Mouse (Mus musculus) liver, embryonic 14.5 days (tissue): ENCODE measurements around the gene Procr. TPM values are rescaled to one million over a fixed set of nuclear protein-coding genes. Genes with fewer than 3 reads are reported as not detected.

Experiments
- ATAC-seq: fragments of 200-750 bp; cut with Nextera tagmentation; 2 replicates; pipeline ENCODE4 v1.8.0; 2017; ENCODE audit warnings: moderate number of reproducible peaks, mild to moderate bottlenecking, moderate library complexity; ENCODE audit not compliant: insufficient read depth
- DNase-seq, 3 experiments: peaks; one replicate each; pipeline ENCODE4 v3.0.0-alpha.2; 2012 to 2013; ENCODE audit warnings: low read depth in 3 of 3, low spot score in 3 of 3
- H3K27ac ChIP-seq: fragments of 300-500 bp; sonication (generic); 2 replicates; pipeline ENCODE4 v1.5.1; 2014; ENCODE audit warnings: moderate library complexity, mild to moderate bottlenecking, control low read depth, inconsistent platforms
- H3K27me3 ChIP-seq: fragments of 300-500 bp; sonication (generic); 2 replicates; pipeline ENCODE4 v1.6.1; 2014; ENCODE audit warnings: mild to moderate bottlenecking, low read length, moderate library complexity; ENCODE audit not compliant: control insufficient read depth, insufficient read depth
- H3K36me3 ChIP-seq: fragments of 300-500 bp; sonication (generic); replicated peaks from 2 replicates; pipeline ENCODE4 v1.6.1; 2014; ENCODE audit warnings: low read depth; ENCODE audit not compliant: control insufficient read depth, insufficient read depth
- H3K4me1 ChIP-seq, 2 experiments: fragments of 200-500 bp in 1 of 2; fragments of 300-500 bp in 1 of 2; sonication (generic) in 1 of 2; replicated peaks; 2 replicates each; pipeline ENCODE4 v1.6.1; 2012 to 2014; ENCODE audit warnings: antibody characterized with exemption in 1 of 2, inconsistent platforms in 1 of 2, low read length in 1 of 2; ENCODE audit not compliant: control insufficient read depth in 2 of 2, insufficient read depth in 2 of 2
- H3K4me2 ChIP-seq: fragments of 300-500 bp; sonication (generic); 2 replicates; pipeline ENCODE4 v1.6.1; 2014; ENCODE audit warnings: low read depth, mild to moderate bottlenecking, control low read depth, moderate library complexity
- H3K4me3 ChIP-seq, 2 experiments: fragments of 200-500 bp in 1 of 2; fragments of 300-500 bp in 1 of 2; sonication (generic) in 1 of 2; 2 replicates each; pipeline ENCODE4 v1.5.1; 2012 to 2014; ENCODE audit warnings: low read depth in 2 of 2, low read length in 2 of 2, mild to moderate bottlenecking in 2 of 2, control low read depth in 1 of 2, inconsistent platforms in 1 of 2, moderate library complexity in 1 of 2; ENCODE audit not compliant: insufficient read depth in 1 of 2
- H3K9ac ChIP-seq: fragments of 300-500 bp; sonication (generic); replicated peaks from 2 replicates; pipeline ENCODE4 v1.6.1; 2014; ENCODE audit warnings: mild to moderate bottlenecking, control low read depth, moderate library complexity
- H3K9me3 ChIP-seq: fragments of 300-500 bp; sonication (generic); 2 replicates; pipeline ENCODE4 v1.6.1; 2016; ENCODE audit warnings: low read length, mixed read lengths; ENCODE audit not compliant: control insufficient read depth
- CTCF ChIP-seq: IDR thresholded peaks from 2 replicates; pipeline ENCODE4 v1.5.1; 2016; ENCODE audit warnings: antibody characterized with exemption, low read depth, control low read depth
- EP300 ChIP-seq: IDR thresholded peaks from 2 replicates; pipeline ENCODE4 v1.6.1; 2016; ENCODE audit warnings: antibody characterized with exemption, low read depth
- WGBS: fragments of 180-500 bp; shearing (Covaris S2); extraction: QIAGEN DNeasy Blood & Tissue Kit; methylation state at CpG from one replicate; pipeline ENCODE4 v1.1.7; 2014; ENCODE audit not compliant: insufficient replicate concordance; 5-methylcytosine and 5-hydroxymethylcytosine counted together
- polyA plus RNA-seq, 2 experiments: library from polyadenylated mRNA; depleted of rRNA in 1 of 2; stranded (reverse) in 1 of 2; unstranded in 1 of 2; fragments of >200 nt; fragmentation: Nextera tagmentation in 1 of 2; extraction: Ambion mirVana in 1 of 2; gene quantifications; 2 replicates each; pipeline versions ENCODE4 v1.2.1 to v1.2.3; 2012 to 2014

Procr gene
- polyA plus RNA-seq, 2 experiments = 0.74 to 0.93 TPM

DNA sequence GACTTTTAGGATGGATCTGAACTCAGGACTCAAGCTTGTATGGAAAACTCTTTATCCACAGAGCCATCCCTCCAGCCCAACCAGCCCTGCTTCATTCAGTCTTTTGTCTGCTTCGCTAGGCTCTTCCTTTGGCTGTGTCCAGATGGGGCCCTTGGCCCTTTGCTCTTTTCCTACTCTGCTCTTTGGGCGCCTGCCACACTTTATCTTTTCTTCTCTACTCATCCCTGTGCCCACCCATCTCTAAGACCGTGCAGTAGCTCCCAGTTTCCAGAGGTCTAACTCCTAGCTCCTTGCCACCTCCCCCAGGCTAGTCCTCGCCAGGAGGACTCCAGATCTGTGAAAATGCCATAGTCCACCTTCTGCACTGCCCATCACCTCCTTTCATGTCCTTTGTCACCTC lies 22.7 kb downstream of the Procr start:
- Histone ChIP-seq H3K36me3 (no peaks in the 10 kb centered on the region), H3K27ac (no peak overlapping the region), H3K4me1 (no peaks in the 10 kb centered on the region), H3K27me3 (peaks cover 53% of the 10 kb centered on the region), H3K4me3 (no peak overlapping the region), H3K9ac (no peak overlapping the region), H3K4me2 (no peak overlapping the region), H3K9me3 (no peaks in the 10 kb centered on the region)
- no peak for DNase-seq
- no peak for ATAC-seq
- 46% methylated on average over 4 of the region's 4 CpGs for WGBS
- TF ChIP-seq CTCF (no peak), EP300 (no peak)

DNA sequence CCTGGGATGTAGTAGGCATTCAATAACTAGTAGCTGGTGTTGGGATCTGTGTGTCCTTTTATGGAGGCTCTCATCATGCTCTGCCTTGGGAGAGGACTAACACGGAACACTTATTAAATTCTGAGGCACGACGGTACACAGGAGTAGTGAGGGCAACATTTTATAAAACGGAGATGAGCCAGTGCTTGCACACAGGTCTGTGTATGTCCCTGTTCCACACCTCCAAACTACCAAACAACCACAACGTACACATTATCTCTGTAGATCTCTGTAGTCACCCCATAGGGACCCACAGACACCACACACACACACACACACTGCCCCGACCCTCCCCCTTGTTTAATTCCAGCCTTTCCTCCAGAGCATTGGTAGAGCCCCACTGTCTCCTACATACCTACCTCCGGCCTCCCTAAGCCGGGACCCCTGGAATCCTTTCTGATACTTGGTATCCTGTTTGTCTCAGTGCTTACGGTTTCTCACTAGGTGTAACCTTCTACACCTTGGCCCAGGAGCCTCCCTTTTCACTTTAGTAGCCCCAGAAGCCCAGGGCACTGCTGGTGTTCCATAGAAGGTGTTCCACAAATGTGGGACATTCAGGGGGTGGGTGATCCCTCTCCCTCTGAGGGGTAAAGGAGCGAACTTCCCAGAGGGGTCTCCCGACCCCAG lies 23.5 kb downstream of the Procr start:
- no peak for ATAC-seq
- Histone ChIP-seq H3K9me3 (no peaks in the 10 kb centered on the region), H3K4me2 (no peak overlapping the region)

DNA sequence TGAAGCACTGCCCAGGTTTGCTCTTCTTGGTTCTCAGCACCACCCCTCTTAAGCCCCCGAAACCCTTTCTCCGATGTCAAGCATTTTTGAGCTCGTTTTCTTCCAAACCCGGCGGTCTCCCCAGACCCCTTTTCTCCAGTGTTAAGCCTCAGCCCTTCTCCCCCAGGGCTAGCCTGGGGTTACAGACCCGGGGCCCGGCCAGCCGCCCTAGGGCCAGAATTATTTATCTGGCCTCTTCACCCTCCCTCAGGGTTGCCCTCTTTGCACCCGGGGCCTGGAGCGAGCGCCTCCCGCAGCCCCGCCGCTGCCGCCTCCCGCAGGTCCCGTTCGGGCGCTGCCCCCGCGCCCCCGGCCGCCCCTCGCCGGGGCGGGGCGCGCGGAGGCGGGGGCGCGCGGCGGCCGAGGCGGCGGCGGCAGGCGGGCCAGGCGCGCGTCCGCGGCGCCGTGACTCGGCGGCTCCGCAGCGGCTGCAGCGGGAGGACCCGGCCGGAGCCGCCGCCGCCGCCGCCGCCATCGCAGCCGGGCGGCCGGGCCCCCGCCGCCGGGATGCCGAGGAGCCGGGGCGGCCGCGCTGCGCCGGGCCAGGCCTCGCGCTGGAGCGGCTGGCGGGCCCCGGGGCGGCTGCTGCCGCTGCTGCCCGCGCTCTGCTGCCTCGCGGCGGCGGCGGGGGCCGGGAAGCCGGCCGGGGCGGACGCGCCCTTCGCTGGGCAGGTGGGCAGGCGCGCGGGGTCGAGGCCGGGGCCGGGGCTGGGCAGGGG lies 24.2 kb downstream of the Procr start, which contains the start of gene Mmp24:
Gene Mmp24, plus strand, starts transcription at position 416 of the 758 bp plus-strand sequence.
- Histone ChIP-seq H3K4me3 (peak within 1 kb of the TSS; percentile 33 to 41), H3K27me3 (peaks cover 53% of the 10 kb centered on the region), H3K9ac (no peak within 1 kb of the TSS), H3K36me3 (no peaks in the 10 kb centered on the region), H3K9me3 (no peaks in the 10 kb centered on the region), H3K4me2 (peak within 1 kb of the TSS; percentile 53), H3K27ac (no peak within 1 kb of the TSS), H3K4me1 (no peaks in the 10 kb centered on the region)
- DNase-seq (no peak), ATAC-seq (no peak)
- TF ChIP-seq EP300 (no peak), CTCF (no peak)
- 3% methylated on average over 57 of the region's 100 CpGs for WGBS

More for the DNA sequence above, 23.5 kb downstream of the Procr start:
- Histone ChIP-seq H3K4me3 (no peak overlapping the region), H3K4me1 (no peaks in the 10 kb centered on the region), H3K27ac (no peak overlapping the region), H3K9ac (no peak overlapping the region), H3K27me3 (peaks cover 53% of the 10 kb centered on the region), H3K36me3 (no peaks in the 10 kb centered on the region)
- no peak for TF ChIP-seq CTCF
- TF ChIP-seq EP300 = no peak
- no peak for DNase-seq
- WGBS = 38% methylated on average over 11 of the region's 11 CpGs

DNA sequence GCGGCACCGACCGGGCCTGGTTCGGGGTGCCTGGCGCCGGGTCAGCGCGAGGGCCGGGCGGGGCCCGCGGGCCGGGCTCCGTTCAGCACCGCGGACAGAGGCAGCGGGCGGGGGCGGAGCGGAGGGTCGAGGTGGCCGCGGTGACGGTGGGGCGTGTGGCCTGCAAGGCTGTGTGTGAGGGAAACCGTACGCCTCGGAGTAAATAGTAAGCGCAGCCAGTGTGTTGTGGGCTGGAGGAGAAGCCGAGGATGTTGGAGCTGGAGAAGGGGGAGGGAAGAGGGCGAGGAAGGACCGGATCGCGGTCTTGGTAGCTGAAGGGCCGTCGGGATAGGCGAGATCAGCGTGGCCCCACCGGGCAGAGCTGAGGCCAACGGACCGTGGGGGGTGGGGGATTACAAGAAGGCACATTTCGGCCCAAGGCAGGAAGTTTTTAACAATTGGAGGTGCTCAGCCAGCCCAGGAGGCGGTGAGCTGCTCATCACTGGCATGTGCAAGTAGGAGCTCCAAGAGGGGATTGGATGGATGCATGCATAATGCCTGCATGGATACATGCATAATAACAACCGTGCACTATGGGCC lies 24.9 kb downstream of the Procr start:
- peak overlapping the region; percentile 33 to 41 for H3K4me3 ChIP-seq
- no peak overlapping the region for H3K27ac ChIP-seq
- no peaks in the 10 kb centered on the region for H3K36me3 ChIP-seq
- H3K27me3 ChIP-seq = peaks cover 53% of the 10 kb centered on the region
- no peak for TF ChIP-seq CTCF
- TF ChIP-seq EP300 = no peak
- no peak overlapping the region for H3K9ac ChIP-seq
- H3K9me3 ChIP-seq = no peaks in the 10 kb centered on the region
- peak overlapping the region; percentile 53 for H3K4me2 ChIP-seq
- DNase-seq (no peak), ATAC-seq (no peak)
- 2% methylated on average over 43 of the region's 44 CpGs for WGBS
- H3K4me1 ChIP-seq = no peaks in the 10 kb centered on the region
